Mouse (Mus musculus) olfactory bulb, adult 2 months (tissue): Measurements from ENCODE around the gene Zfp467.

ENCODE experiments used
- CTCF ChIP-seq: fragments of 200-500 bp; IDR thresholded peaks from 2 replicates; pipeline ENCODE4 v1.5.1; 2012; ENCODE audit warnings: low read depth, mild to moderate bottlenecking, low read length, moderate library complexity; ENCODE audit not compliant: insufficient read depth
- POLR2A ChIP-seq: fragments of 200-500 bp; IDR thresholded peaks from 2 replicates; pipeline ENCODE4 v1.6.1; 2012; ENCODE audit warnings: mild to moderate bottlenecking, low read depth, low read length, moderate library complexity; ENCODE audit not compliant: insufficient read depth

GRCm38 (mm10) chr6:48440306-48441014 lies 5.2 kb downstream of the Zfp467 start:
- TF ChIP-seq POLR2A (no peak), CTCF (no peak)
